Comparison of ENCODE assay signal across 8 mouse cellular contexts in genomic region chr10:62485878-62486582, GRCm38 (mm10). TPM values are rescaled to one million over a fixed set of nuclear protein-coding genes. Genes with fewer than 3 reads are reported as not detected.
DNase-seq lines count a peak whose midpoint lies in the region; ATAC-seq and TF ChIP-seq lines count a peak whose summit lies in the region.

No protein-coding gene starts in this region.

- WGBS in spleen, adult 2 months = under 1% methylated on average over 45 of the region's 48 CpGs
- under 1% methylated on average over 44 of the region's 48 CpGs for WGBS in midbrain, embryonic 11.5 days

- H3K9ac ChIP-seq in midbrain, embryonic 11.5 days (ENCODE audit: low read length) = peak overlapping the region; percentile 87

- peaks cover 2% of the 10 kb centered on the region; the same call in 1 of the 2 replicates for H3K4me1 ChIP-seq in spleen, adult 2 months (ENCODE audit: control insufficient read depth, insufficient read depth, insufficient read length)
- peaks cover 45% of the 10 kb centered on the region for H3K4me1 ChIP-seq in erythroblast, embryonic 14.5 days (ENCODE audit: control insufficient read depth)
- H3K4me1 ChIP-seq in midbrain, embryonic 11.5 days (ENCODE audit: control insufficient read depth, insufficient read depth, low read length) = no peaks in the 10 kb centered on the region

- no peaks in the 10 kb centered on the region for H3K9me3 ChIP-seq in erythroblast, embryonic 14.5 days (ENCODE audit: control insufficient read depth, low read length)
- no peaks in the 10 kb centered on the region for H3K9me3 ChIP-seq in midbrain, embryonic 11.5 days (ENCODE audit: control insufficient read depth, low read length)

- peak; percentile 64 for ATAC-seq in cerebellum, adult (ENCODE audit: insufficient number of reproducible peaks, low FRiP score, low TSS enrichment)
- ATAC-seq in midbrain, embryonic 11.5 days (ENCODE audit: low FRiP score) = peak; percentile 86

- TF ChIP-seq POLR2A in spleen, adult 2 months (IDR thresholded peaks at IDR 0.05; ENCODE audit: low read depth, low read length) = no peak

- no peak for DNase-seq in cerebellum, postnatal 14 days
- DNase-seq in spleen, adult 2 months (ENCODE audit: low read depth in 1 of 2, low spot score in 2 of 2) = no peak
- DNase-seq in spleen, postnatal 4 days (ENCODE audit: low spot score in 2 of 2) = no peak
- peak; percentile 20 to 39 for DNase-seq in kidney, postnatal 4 days
- peak; percentile 97 for DNase-seq in midbrain, embryonic 11.5 days (ENCODE audit: low spot score, missing footprints)
- no peak for DNase-seq in gastrocnemius, postnatal 14 days

- peak overlapping the region; percentile 77 for H3K27ac ChIP-seq in spleen, adult 2 months (ENCODE audit: insufficient read depth, low read length)
- peak overlapping the region; percentile 80 for H3K27ac ChIP-seq in midbrain, embryonic 11.5 days (ENCODE audit: low read depth, low read length)

- H3K27me3 ChIP-seq in spleen, adult 2 months (ENCODE audit: control insufficient read depth, insufficient read depth, low read length) = no peaks in the 10 kb centered on the region
- H3K27me3 ChIP-seq in erythroblast, embryonic 14.5 days (ENCODE audit: control insufficient read depth) = no peaks in the 10 kb centered on the region
- no peaks in the 10 kb centered on the region for H3K27me3 ChIP-seq in midbrain, embryonic 11.5 days (ENCODE audit: control insufficient read depth, insufficient read depth, low read length)

- intact Hi-C loops in gastrocnemius, postnatal 14 days (cut with DNase I; ENCODE audit: low total_unique reads) = loop anchor here (5.0 kb wide), 1 partner anchor 39 kb away; the partner anchor contains the start of genes 4930507D05Rik and Supv3l1

- H3K4me2 ChIP-seq in midbrain, embryonic 11.5 days = peak overlapping the region; percentile 73

- TF ChIP-seq CTCF in spleen, adult 2 months (IDR thresholded peaks at IDR 0.05; ENCODE audit: extremely low read depth, insufficient read depth, insufficient read length, insufficient replicate concordance) = no peak

- H3K36me3 ChIP-seq in spleen, adult 2 months (ENCODE audit: control insufficient read depth, insufficient read depth, low read length) = no peaks in the 10 kb centered on the region
- H3K36me3 ChIP-seq in erythroblast, embryonic 14.5 days (ENCODE audit: control insufficient read depth) = peaks cover 4% of the 10 kb centered on the region
- no peaks in the 10 kb centered on the region for H3K36me3 ChIP-seq in midbrain, embryonic 11.5 days (ENCODE audit: control insufficient read depth, insufficient read depth, low read length)

- H3K4me3 ChIP-seq in spleen, adult 2 months (ENCODE audit: extremely low read depth, insufficient read depth, insufficient read length) = peak overlapping the region; percentile 69
- H3K4me3 ChIP-seq in erythroblast, embryonic 14.5 days (replicated peaks) = peak overlapping the region; percentile 74
- H3K4me3 ChIP-seq in midbrain, embryonic 11.5 days (ENCODE audit: low read depth, low read length) = peak overlapping the region; percentile 95

RNA-seq across cellular contexts. Expression of gene Vps26a, which starts 0.6 kb away (rescaled TPM):
- polyA plus RNA-seq in spleen, adult 2 months (2012; rRNA removed) = 4.0 and 5.6 TPM in 2 replicates
- polyA plus RNA-seq in erythroblast, embryonic 14.5 days (2012) = 1.4 and 1.5 TPM in 2 replicates
- 107 and 117 TPM in 2 replicates for polyA plus RNA-seq in midbrain, embryonic 11.5 days (2014; fragmentation: Nextera tagmentation; extraction: Ambion mirVana)
- 10 to 100 TPM; 26.3 to 26.6 TPM for total RNA-seq in gastrocnemius, postnatal 14 days (2021)

RNA-seq across cellular contexts. Expression of gene Supv3l1, which starts 36.5 kb away (rescaled TPM):
- 8.0 and 10.4 TPM in 2 replicates for polyA plus RNA-seq in spleen, adult 2 months (2012; rRNA removed)
- 1.4 and 2.5 TPM in 2 replicates for polyA plus RNA-seq in erythroblast, embryonic 14.5 days (2012)
- polyA plus RNA-seq in midbrain, embryonic 11.5 days (2014; fragmentation: Nextera tagmentation; extraction: Ambion mirVana) = 29.1 and 31.6 TPM in 2 replicates
- total RNA-seq in gastrocnemius, postnatal 14 days (2021) = 10 to 100 TPM; 16.3 to 17.6 TPM

RNA-seq across cellular contexts. Expression of gene 4930507D05Rik, which starts 36.7 kb away (rescaled TPM):
- polyA plus RNA-seq in spleen, adult 2 months (2012; rRNA removed) = not detected in 2 replicates
- not detected in 2 replicates for polyA plus RNA-seq in erythroblast, embryonic 14.5 days (2012)
- polyA plus RNA-seq in midbrain, embryonic 11.5 days (2014; fragmentation: Nextera tagmentation; extraction: Ambion mirVana) = 1.2 and 1.7 TPM in 2 replicates
- total RNA-seq in gastrocnemius, postnatal 14 days (2021) = under 1 TPM; 0.16 to 0.23 TPM

RNA-seq across cellular contexts. Expression of gene Srgn, which starts 41.2 kb away (rescaled TPM):
- 65.7 and 76.3 TPM in 2 replicates for polyA plus RNA-seq in spleen, adult 2 months (2012; rRNA removed)
- 0.97 and 2.5 TPM in 2 replicates for polyA plus RNA-seq in erythroblast, embryonic 14.5 days (2012)
- 6.6 and 6.8 TPM in 2 replicates for polyA plus RNA-seq in midbrain, embryonic 11.5 days (2014; fragmentation: Nextera tagmentation; extraction: Ambion mirVana)
- total RNA-seq in gastrocnemius, postnatal 14 days (2021) = 10 to 100 TPM; 11.8 to 14.0 TPM

Comparison
In these comparisons a context has a peak if more than half of its experiments do, and no peak if none do; other contexts are left out.
1. DNase-seq: peak in kidney, postnatal 4 days (2 of 2) and midbrain, embryonic 11.5 days (single experiment); none in cerebellum, postnatal 14 days (0 of 2), spleen, adult 2 months (0 of 2), spleen, postnatal 4 days (0 of 2) and gastrocnemius, postnatal 14 days (single experiment).
2. RNA of gene Vps26a, which starts 0.6 kb away (polyA plus RNA-seq): 107 to 117 TPM in midbrain, embryonic 11.5 days; 4.0 to 5.6 TPM in spleen, adult 2 months and 1.4 to 1.5 TPM in erythroblast, embryonic 14.5 days; every median in the first group is over 10 times any median in the second.
3. Peak in every context shown above with its lines, with median percentiles within 50 percentile points of each other: H3K4me3 ChIP-seq.